Mouse (Mus musculus) kidney, adult 18-20 months (tissue): ENCODE measurements around the gene Sfmbt2.

Experiments
- DNase-seq: peaks from one replicate; pipeline ENCODE4 v3.0.0; 2021

The Sfmbt2 gene

GRCm38 (mm10) chr2:10569392-10569791, 199.1 kb downstream of the Sfmbt2 start:
- DNase-seq, result no peak

DNA sequence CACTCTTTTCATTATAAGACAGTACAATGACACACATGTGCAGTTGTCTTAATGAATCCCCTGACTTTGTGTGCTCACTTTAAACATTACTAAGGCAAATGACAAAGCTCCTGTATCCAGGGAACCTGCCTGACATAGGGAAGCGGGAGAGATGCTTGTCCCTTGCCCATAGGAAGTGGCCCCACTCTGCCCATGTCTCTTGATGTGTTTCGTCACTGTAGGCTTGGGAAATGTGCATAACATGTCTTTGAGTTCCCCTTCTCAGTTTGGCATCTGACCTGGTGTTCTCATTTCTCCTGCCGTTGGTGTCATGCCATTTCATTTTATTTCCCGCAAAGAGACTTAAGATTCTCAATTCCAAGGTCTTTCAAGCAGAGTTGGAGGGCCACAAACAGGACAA, 202.0 kb downstream of the Sfmbt2 start:
- DNase-seq, result no peak

GRCm38 (mm10) chr2:10575962-10576740, 205.8 kb downstream of the Sfmbt2 start:
- no peak for DNase-seq

DNA sequence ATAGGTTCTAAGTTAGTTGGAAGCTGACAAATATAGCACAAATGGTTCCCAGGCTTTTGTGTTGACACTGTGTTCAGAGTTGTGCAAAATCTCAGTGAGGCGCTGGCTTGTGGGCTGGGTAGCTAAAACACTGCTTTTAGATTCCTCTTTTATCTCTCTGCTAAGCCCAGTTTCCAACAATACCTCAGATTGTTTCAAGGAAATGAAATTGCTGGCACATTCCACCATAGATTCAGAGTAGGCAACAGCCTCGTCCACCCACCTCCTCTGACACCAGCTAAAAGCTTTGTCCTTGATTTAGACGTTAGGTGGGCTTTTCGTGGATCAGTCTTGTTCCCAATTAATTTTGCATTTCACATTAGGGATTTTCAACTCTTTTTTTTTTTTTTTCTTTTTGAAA, 212.4 kb downstream of the Sfmbt2 start:
- no peak for DNase-seq

DNA sequence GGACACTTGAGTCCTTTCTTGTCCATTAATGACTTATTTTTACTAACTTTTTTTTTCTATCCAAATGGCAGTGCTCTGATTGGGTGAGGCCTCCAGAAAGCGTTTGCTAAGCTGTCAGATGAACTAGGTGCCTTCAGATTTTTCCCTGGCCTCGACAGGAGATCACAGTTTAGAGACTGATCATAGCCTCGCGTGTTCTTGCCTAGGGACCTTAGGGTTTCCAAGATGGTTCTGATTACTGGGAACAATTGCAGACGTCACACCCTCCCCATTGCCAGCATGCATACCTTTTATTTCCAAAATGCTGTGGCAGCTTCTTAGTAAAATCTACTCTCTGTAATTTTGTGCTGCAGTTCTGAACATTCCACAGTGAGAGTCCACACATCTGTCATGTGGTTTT, 212.8 kb downstream of the Sfmbt2 start:
- DNase-seq, result no peak

- DNase-seq, result no peak
Observed at GRCm38 (mm10) chr2:10591310-10591709, 221.0 kb downstream of the Sfmbt2 start.

DNA sequence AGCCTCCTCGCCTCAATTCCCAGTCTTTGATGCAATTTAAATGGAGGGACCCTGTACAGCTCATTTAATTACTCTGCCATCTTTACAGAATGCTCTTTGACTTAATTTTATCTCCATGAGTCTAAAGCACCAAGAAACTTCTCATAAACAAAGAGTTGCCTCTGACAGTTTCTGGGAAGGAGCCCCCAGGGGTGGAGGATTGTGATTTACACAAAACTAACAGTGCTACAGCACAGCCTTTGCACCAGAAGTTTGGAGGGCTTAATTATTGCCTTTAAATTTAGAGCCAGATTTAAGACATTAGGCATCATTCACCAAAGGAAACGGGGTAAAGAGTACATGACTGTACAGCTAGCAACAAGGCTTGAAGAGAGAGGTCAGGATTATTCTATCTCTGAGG, 245.2 kb downstream of the Sfmbt2 start:
- no peak for DNase-seq
